Mouse (Mus musculus) CH12.LX (cell line): ENCODE data around the gene Htra3. TPM values are rescaled to one million over a fixed set of nuclear protein-coding genes. Genes with fewer than 3 reads are reported as not detected.
A peak's percentile ranks its signal among the peaks of the same experiment; 100 is the strongest.

Experiments
- DNase-seq: peaks from one replicate; pipeline ENCODE4 v3.0.0-alpha.2; 2013; ENCODE audit errors: extremely low read depth
- H3K27ac ChIP-seq: 2 replicates; pipeline ENCODE4 v1.5.1; 2012; ENCODE audit warnings: low read depth, mild to moderate bottlenecking, control low read depth, moderate library complexity; ENCODE audit not compliant: insufficient read depth
- H3K27me3 ChIP-seq: replicated peaks from 2 replicates; pipeline ENCODE3; 2012; ENCODE audit warnings: inconsistent platforms
- H3K36me3 ChIP-seq, 2 experiments: replicated peaks in 1 of 2; 2 replicates each; pipeline versions ENCODE3 to v1.6.1; 2012; ENCODE audit warnings: inconsistent platforms in 1 of 2, low read length in 1 of 2, mild to moderate bottlenecking in 1 of 2, mixed read lengths in 1 of 2, moderate library complexity in 1 of 2; ENCODE audit not compliant: control insufficient read depth in 1 of 2, insufficient read depth in 1 of 2
- H3K4me1 ChIP-seq, 2 experiments: 2 replicates each; pipeline ENCODE4 v1.6.1; 2012; ENCODE audit warnings: inconsistent platforms in 1 of 2, moderate library complexity in 1 of 2; ENCODE audit not compliant: insufficient read depth in 2 of 2, control insufficient read depth in 1 of 2
- H3K4me2 ChIP-seq: 2 replicates; pipeline ENCODE4 v1.6.1; 2012; ENCODE audit warnings: low read depth, mild to moderate bottlenecking, control low read depth; ENCODE audit not compliant: poor library complexity, insufficient read depth, severe bottlenecking
- H3K4me3 ChIP-seq, 3 experiments: fragments of 150-350 bp in 1 of 3; sonication (generic) in 1 of 3; replicated peaks in 1 of 3; 2 replicates each; pipeline versions ENCODE3 to v1.5.1; 2011 to 2012; ENCODE audit warnings: low read depth in 2 of 3, low read length in 2 of 3, mild to moderate bottlenecking in 2 of 3, moderate library complexity in 2 of 3, control low read depth in 1 of 3, improper control_type of control experiment in 1 of 3, inconsistent platforms in 1 of 3, mixed read lengths in 1 of 3; ENCODE audit not compliant: poor library complexity in 1 of 3
- H3K79me2 ChIP-seq: replicated peaks from 2 replicates; pipeline ENCODE4 v1.6.1; 2012; ENCODE audit warnings: mild to moderate bottlenecking, moderate library complexity; ENCODE audit not compliant: control insufficient read depth, poor library complexity, insufficient read depth, severe bottlenecking; ENCODE audit errors: extremely low read depth
- H3K9ac ChIP-seq: 2 replicates; pipeline ENCODE4 v1.6.1; 2012; ENCODE audit warnings: low read depth, mild to moderate bottlenecking, control low read depth, moderate library complexity; ENCODE audit not compliant: insufficient read depth
- H3K9me3 ChIP-seq: replicated peaks from 2 replicates; pipeline ENCODE3; 2012; ENCODE audit warnings: low read length, inconsistent platforms, mixed read lengths
- CTCF ChIP-seq, 2 experiments: IDR thresholded peaks in 1 of 2; conservative IDR thresholded peaks in 1 of 2; 2 replicates each; pipeline ENCODE4 v1.5.1; 2011 to 2012; ENCODE audit warnings: low read depth in 2 of 2, low read length in 2 of 2, improper control_type of control experiment in 1 of 2, inconsistent platforms in 1 of 2, mild to moderate bottlenecking in 1 of 2, moderate library complexity in 1 of 2
- MEF2A ChIP-seq: IDR thresholded peaks from 2 replicates; pipeline ENCODE4 v1.6.1; 2014; ENCODE audit warnings: low read depth, mild to moderate bottlenecking, inconsistent platforms, low read length, improper control_type of control experiment, borderline replicate concordance
- MYC ChIP-seq: IDR thresholded peaks from 2 replicates; pipeline ENCODE4 v1.6.1; 2011; ENCODE audit warnings: low read depth, mild to moderate bottlenecking, improper control_type of control experiment, low read length
- NRF1 ChIP-seq: IDR thresholded peaks from 2 replicates; pipeline ENCODE4 v1.6.1; 2014; ENCODE audit warnings: low read depth, mild to moderate bottlenecking, inconsistent platforms, low read length, improper control_type of control experiment, moderate library complexity
- POLR2A ChIP-seq: IDR thresholded peaks from 2 replicates; pipeline ENCODE4 v1.6.1; 2011; ENCODE audit warnings: low read depth, mild to moderate bottlenecking, improper control_type of control experiment, low read length
- USF1 ChIP-seq: IDR thresholded peaks from 2 replicates; pipeline ENCODE4 v1.6.1; 2014; ENCODE audit warnings: low read depth, mild to moderate bottlenecking, inconsistent platforms, low read length, improper control_type of control experiment
- ZC3H11A ChIP-seq: IDR thresholded peaks from 2 replicates; pipeline ENCODE4 v1.6.1; 2012; ENCODE audit warnings: low read depth, mild to moderate bottlenecking, inconsistent platforms, low read length, improper control_type of control experiment
- dilution Hi-C: fragments of 300-500 bp; cut with MboI; formaldehyde crosslinking; loops from 2 replicates; pipeline ENCODE4 v1.14.3; 2020; ENCODE audit warnings: low sequenced_read_pairs; ENCODE audit not compliant: extremely low pct_unique_long_range_greater_than_20kb, extremely low pct_ligation_motif_present
- in situ Hi-C: fragments of 300-500 bp; cut with MboI; formaldehyde crosslinking; loops from 3 replicates; pipeline ENCODE4 v1.14.3; 2019; ENCODE audit warnings: low sequenced_read_pairs, low pct_ligation_motif_present, low pct_unique_long_range_greater_than_20kb, mixed read lengths
- polyA plus RNA-seq: library from polyadenylated mRNA; unstranded; fragments of >175 nt; gene quantifications from 2 replicates; pipeline ENCODE4 v1.2.1, GENCODE M21; 2012; ENCODE audit warnings: low read depth; ENCODE audit not compliant: insufficient read length
- total RNA-seq, 2 experiments: library from RNA; depleted of rRNA; stranded (reverse); fragments of 300-350 nt in 1 of 2; fragments of >200 nt in 1 of 2; gene quantifications; 2 replicates each; pipeline ENCODE4 v1.2.3; 2012 to 2014

Gene Htra3
- total and polyA plus RNA-seq, 3 experiments = not detected

GRCm38 (mm10) chr5:35606800-35607199 is 72.8 kb downstream of the Htra3 start:
- H3K9me3 ChIP-seq = no peaks in the 10 kb centered on the region
- no peak overlapping the region for H3K27ac ChIP-seq
- TF ChIP-seq NRF1 (no peak), ZC3H11A (no peak), MYC (no peak)
- dilution Hi-C loops = no loop called here
- H3K27me3 ChIP-seq = no peaks in the 10 kb centered on the region
- no peak for DNase-seq
- in situ Hi-C loops = no loop called here
- H3K4me1 ChIP-seq = peaks cover 0 to 19% of the 10 kb centered on the region in 2 experiments; a peak in 2 of 4 replicates
- no peak overlapping the region for H3K4me3 ChIP-seq
- H3K36me3 ChIP-seq = peaks cover 54 to 98% of the 10 kb centered on the region in 2 experiments
- H3K79me2 ChIP-seq = no peaks in the 10 kb centered on the region
- H3K4me2 ChIP-seq = no peak overlapping the region
- H3K9ac ChIP-seq = no peak overlapping the region

- Histone ChIP-seq H3K9ac (no peak overlapping the region), H3K27me3 (no peaks in the 10 kb centered on the region), H3K4me2 (no peak overlapping the region), H3K79me2 (no peaks in the 10 kb centered on the region), H3K9me3 (no peaks in the 10 kb centered on the region), H3K27ac (no peak overlapping the region), H3K4me3 (no peak overlapping the region), H3K4me1 (peaks cover 0 to 19% of the 10 kb centered on the region in 2 experiments; a peak in 2 of 4 replicates), H3K36me3 (peaks cover 53 to 96% of the 10 kb centered on the region in 2 experiments)
- dilution Hi-C loops (no loop called here), in situ Hi-C loops (no loop called here)
- DNase-seq = no peak
- TF ChIP-seq MEF2A (no peak), CTCF (conservative IDR thresholded peaks at IDR 0.05 in 1 of 2, IDR thresholded peaks at IDR 0.05 in 1 of 2; ENCODE audit: low read depth in 2 of 2, low read length in 2 of 2) (no peak), USF1 (peak; percentile 13), ZC3H11A (no peak), POLR2A (no peak)
Measured at GRCm38 (mm10) chr5:35605355-35605754, 74.2 kb downstream of the Htra3 start.

Other genes with a start within 250 kb of the Htra3 start
- not detected in 2 replicates for gene Cpz, start 154.1 kb downstream of the Htra3 start, total RNA-seq (2012; rRNA removed)
- not detected in 2 replicates for gene Cpz, start 154.1 kb downstream of the Htra3 start, total RNA-seq (2014; rRNA removed)
- gene Cpz, start 154.1 kb downstream of the Htra3 start, polyA plus RNA-seq = not detected in 2 replicates
- 7.9 and 10.3 TPM in 2 replicates for gene Trmt44, start 104.7 kb downstream of the Htra3 start, total RNA-seq (2012; rRNA removed)
- 6.5 and 7.3 TPM in 2 replicates for gene Trmt44, start 104.7 kb downstream of the Htra3 start, total RNA-seq (2014; rRNA removed)
- 7.5 and 8.4 TPM in 2 replicates for gene Trmt44, start 104.7 kb downstream of the Htra3 start, polyA plus RNA-seq
- gene Acox3, start 96.7 kb downstream of the Htra3 start, total RNA-seq (2012; rRNA removed) = 21.2 and 22.3 TPM in 2 replicates
- gene Acox3, start 96.7 kb downstream of the Htra3 start, total RNA-seq (2014; rRNA removed) = 9.4 and 11.5 TPM in 2 replicates
- gene Acox3, start 96.7 kb downstream of the Htra3 start, polyA plus RNA-seq = 32.3 and 34.3 TPM in 2 replicates
- gene Sh3tc1, start 60.2 kb upstream of the Htra3 start, total RNA-seq (2012; rRNA removed) = 0.85 and 0.97 TPM in 2 replicates
- 1.2 and 1.4 TPM in 2 replicates for gene Sh3tc1, start 60.2 kb upstream of the Htra3 start, total RNA-seq (2014; rRNA removed)
- 2.3 and 3.5 TPM in 2 replicates for gene Sh3tc1, start 60.2 kb upstream of the Htra3 start, polyA plus RNA-seq
- gene Ablim2, start 78.1 kb upstream of the Htra3 start, total RNA-seq (2012; rRNA removed) = 3.7 and 11.0 TPM in 2 replicates
- 4.7 and 12.2 TPM in 2 replicates for gene Ablim2, start 78.1 kb upstream of the Htra3 start, total RNA-seq (2014; rRNA removed)
- gene Ablim2, start 78.1 kb upstream of the Htra3 start, polyA plus RNA-seq = 2.6 and 4.4 TPM in 2 replicates
- 3.0 and 4.0 TPM in 2 replicates for gene Afap1, start 213.5 kb upstream of the Htra3 start, total RNA-seq (2012; rRNA removed)
- 0.32 and 0.35 TPM in 2 replicates for gene Afap1, start 213.5 kb upstream of the Htra3 start, total RNA-seq (2014; rRNA removed)
- 0.74 and 0.86 TPM in 2 replicates for gene Afap1, start 213.5 kb upstream of the Htra3 start, polyA plus RNA-seq